Mouse (Mus musculus) thymus, postnatal 0 days (tissue): Measurements from ENCODE around the gene Foxk1. TPM values are rescaled to one million over a fixed set of nuclear protein-coding genes. Genes with fewer than 3 reads are reported as not detected.

Source experiments
- DNase-seq: peaks from one replicate; pipeline ENCODE4 v3.0.0-alpha.2; 2015; ENCODE audit warnings: low spot score
- polyA plus RNA-seq: library from polyadenylated mRNA; unstranded; fragments of >200 nt; fragmentation: Nextera tagmentation; extraction: Ambion mirVana; gene quantifications from 2 replicates; pipeline ENCODE4 v1.2.1, GENCODE M21; 2015

Foxk1 gene
- polyA plus RNA-seq, result 2.9 and 5.1 TPM in 2 replicates

GRCm38 (mm10) chr5:142400981-142401640 is at the start of gene Foxk1:
TSS of gene Foxk1 (plus strand) at chr5:142401497.
- DNase-seq, result peak; percentile 92

GRCm38 (mm10) chr5:142352336-142352892 is 48.9 kb upstream of the Foxk1 start:
- no peak for DNase-seq

GRCm38 (mm10) chr5:142355144-142355543 is 46.2 kb upstream of the Foxk1 start:
- DNase-seq, result no peak

GRCm38 (mm10) chr5:142361166-142361565 is 40.1 kb upstream of the Foxk1 start:
- no peak for DNase-seq

GRCm38 (mm10) chr5:142362894-142363293 is 38.4 kb upstream of the Foxk1 start:
- DNase-seq, result no peak

- DNase-seq, result no peak
Observed at GRCm38 (mm10) chr5:142364095-142364494, 37.2 kb upstream of the Foxk1 start.

- peak; percentile 97 for DNase-seq
Observed at GRCm38 (mm10) chr5:142367085-142368081, 33.9 kb upstream of the Foxk1 start.

- no peak for DNase-seq
Observed at GRCm38 (mm10) chr5:142368122-142368521, 33.2 kb upstream of the Foxk1 start.

GRCm38 (mm10) chr5:142370406-142371171 is 30.7 kb upstream of the Foxk1 start:
- DNase-seq, result no peak

GRCm38 (mm10) chr5:142371172-142372155 is 29.8 kb upstream of the Foxk1 start:
- peak; percentile 18 for DNase-seq

- no peak for DNase-seq
Observed at GRCm38 (mm10) chr5:142372207-142372606, 29.1 kb upstream of the Foxk1 start.

- DNase-seq, result no peak
Observed at GRCm38 (mm10) chr5:142374343-142374742, 27.0 kb upstream of the Foxk1 start.

- no peak for DNase-seq
Observed at GRCm38 (mm10) chr5:142375641-142376040, 25.7 kb upstream of the Foxk1 start.

GRCm38 (mm10) chr5:142376071-142376470 is 25.2 kb upstream of the Foxk1 start:
- no peak for DNase-seq

GRCm38 (mm10) chr5:142378068-142378467 is 23.2 kb upstream of the Foxk1 start:
- DNase-seq, result no peak

- DNase-seq, result no peak
Observed at GRCm38 (mm10) chr5:142380491-142380890, 20.8 kb upstream of the Foxk1 start.

GRCm38 (mm10) chr5:142384911-142385660 is 16.2 kb upstream of the Foxk1 start:
- DNase-seq, result no peak

GRCm38 (mm10) chr5:142386329-142386728 is 15.0 kb upstream of the Foxk1 start:
- DNase-seq, result no peak
